Mouse (Mus musculus) liver, postnatal 0 days (tissue): ENCODE results near the gene Rph3al. TPM values are rescaled to one million over a fixed set of nuclear protein-coding genes. Genes with fewer than 3 reads are reported as not detected.

Source experiments
- ATAC-seq: fragments of 200-750 bp; cut with Nextera tagmentation; 2 replicates; pipeline ENCODE4 v1.8.0; 2017; ENCODE audit warnings: mild to moderate bottlenecking, moderate library complexity
- DNase-seq: peaks from one replicate; pipeline ENCODE4 v3.0.0-alpha.2; 2016
- H3K27ac ChIP-seq: fragments of 300-500 bp; sonication (generic); 2 replicates; pipeline ENCODE4 v1.5.1; 2014; ENCODE audit warnings: antibody characterized with exemption, moderate library complexity, mild to moderate bottlenecking, low read depth
- H3K27me3 ChIP-seq: fragments of 300-500 bp; sonication (generic); 2 replicates; pipeline ENCODE4 v1.6.1; 2014; ENCODE audit warnings: low read length, control low read depth, mixed read lengths; ENCODE audit not compliant: insufficient read depth
- H3K36me3 ChIP-seq: fragments of 300-500 bp; sonication (generic); replicated peaks from 2 replicates; pipeline ENCODE4 v1.6.1; 2014; ENCODE audit warnings: mild to moderate bottlenecking, control low read depth, low read length, moderate library complexity, mixed read lengths; ENCODE audit not compliant: insufficient read depth
- H3K4me1 ChIP-seq: fragments of 300-500 bp; sonication (generic); 2 replicates; pipeline ENCODE4 v1.6.1; 2014; ENCODE audit warnings: antibody characterized with exemption, mild to moderate bottlenecking, control low read depth; ENCODE audit not compliant: insufficient read depth
- H3K4me2 ChIP-seq: fragments of 300-500 bp; sonication (generic); 2 replicates; pipeline ENCODE4 v1.6.1; 2014; ENCODE audit warnings: low read depth, mild to moderate bottlenecking, low read length, moderate library complexity, mixed read lengths
- H3K4me3 ChIP-seq: fragments of 300-500 bp; sonication (generic); 2 replicates; pipeline ENCODE4 v1.5.1; 2014; ENCODE audit warnings: low read depth, low read length
- H3K9ac ChIP-seq: fragments of 300-500 bp; sonication (generic); replicated peaks from 2 replicates; pipeline ENCODE4 v1.6.1; 2014; ENCODE audit warnings: mild to moderate bottlenecking, moderate library complexity
- H3K9me3 ChIP-seq: fragments of 300-500 bp; sonication (generic); 2 replicates; pipeline ENCODE4 v1.6.1; 2016; ENCODE audit warnings: mild to moderate bottlenecking, control low read depth, low read length, mixed read lengths
- CTCF ChIP-seq: sonication (generic); IDR thresholded peaks from 2 replicates; pipeline ENCODE4 v1.5.1; 2016; ENCODE audit warnings: antibody characterized with exemption, low read depth
- EP300 ChIP-seq: IDR thresholded peaks from 2 replicates; pipeline ENCODE4 v1.6.1; 2016; ENCODE audit warnings: antibody characterized with exemption, low read depth, mild to moderate bottlenecking
- WGBS: fragments of 180-500 bp; shearing (Covaris S2); extraction: QIAGEN DNeasy Blood & Tissue Kit; methylation state at CpG from one replicate; pipeline ENCODE4 v1.1.7; 2014; ENCODE audit not compliant: insufficient replicate concordance; 5-methylcytosine and 5-hydroxymethylcytosine counted together
- polyA plus RNA-seq: library from polyadenylated mRNA; unstranded; fragments of >200 nt; fragmentation: Nextera tagmentation; extraction: Ambion mirVana; gene quantifications from 2 replicates; pipeline ENCODE4 v1.2.1, GENCODE M21; 2015

The Rph3al gene
- polyA plus RNA-seq, result 0.83 and 0.86 TPM in 2 replicates

DNA sequence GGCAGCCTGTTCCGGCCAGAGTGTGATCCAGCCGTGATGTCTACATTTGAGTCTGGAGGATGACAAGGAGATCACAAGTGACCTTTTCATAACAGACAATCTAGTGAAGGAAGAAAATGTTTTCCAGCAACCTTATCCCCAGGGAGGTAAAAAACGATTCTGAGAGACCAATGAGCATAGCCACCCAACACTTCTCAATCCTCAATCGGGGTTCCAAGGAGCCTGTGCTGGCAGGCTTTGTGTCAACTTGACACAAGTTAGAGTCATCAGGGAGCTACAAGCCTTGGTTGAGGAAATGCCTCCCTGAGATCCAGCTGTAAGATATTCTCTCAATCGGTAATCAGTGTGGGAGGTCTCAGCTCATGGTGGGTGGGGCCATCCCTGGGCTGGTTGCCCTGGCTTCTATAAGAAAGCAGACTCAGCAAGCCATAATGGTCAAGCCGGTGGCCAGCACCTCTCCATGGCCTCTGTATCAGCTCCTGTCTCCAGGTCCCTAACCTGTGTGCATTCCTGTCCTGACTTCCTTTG is at the start of gene Rph3al:
TSS of gene Rph3al (minus strand) at position 51 of the 528 bp plus-strand sequence.
- no peak within 1 kb of the TSS for H3K4me2 ChIP-seq

DNA sequence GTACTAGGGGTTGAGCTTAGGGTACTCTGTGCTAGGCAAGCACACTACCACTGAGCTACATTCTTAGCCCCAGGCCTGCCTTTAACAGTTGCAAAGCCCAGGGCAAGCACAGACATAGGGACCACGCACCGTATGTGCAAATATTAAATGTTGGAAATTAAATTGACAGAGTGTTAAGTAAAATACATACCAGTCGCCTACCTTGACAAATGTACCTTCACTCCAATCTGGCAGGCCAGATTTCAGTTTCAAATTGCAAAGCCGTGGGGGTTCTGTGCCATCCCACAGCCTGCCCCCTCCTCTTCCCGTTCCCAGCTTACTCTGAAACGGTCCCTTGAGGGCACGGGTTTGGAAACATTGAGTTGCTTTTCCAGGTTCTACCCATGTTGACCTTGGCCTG is 47.7 kb upstream of the Rph3al start:
- ATAC-seq, result no peak
- H3K4me2 ChIP-seq, result no peak overlapping the region
- no peak overlapping the region for H3K9ac ChIP-seq
- no peak overlapping the region for H3K4me3 ChIP-seq
- H3K27me3 ChIP-seq, result no peaks in the 10 kb centered on the region
- H3K9me3 ChIP-seq, result no peaks in the 10 kb centered on the region
- no peak for TF ChIP-seq CTCF
- TF ChIP-seq EP300, result no peak
- H3K4me1 ChIP-seq, result no peaks in the 10 kb centered on the region
- no peak overlapping the region for H3K27ac ChIP-seq
- DNase-seq, result no peak
- H3K36me3 ChIP-seq, result no peaks in the 10 kb centered on the region
- WGBS, result 79% methylated on average over 7 of the region's 7 CpGs

More for the DNA sequence above, at the start of gene Rph3al:
- TF ChIP-seq EP300 (no peak), CTCF (no peak)
- H3K4me3 ChIP-seq, result no peak within 1 kb of the TSS
- no peaks in the 10 kb centered on the region for H3K27me3 ChIP-seq
- H3K9me3 ChIP-seq, result peaks cover 2% of the 10 kb centered on the region; the same call in 1 of the 2 replicates
- no peak within 1 kb of the TSS for H3K9ac ChIP-seq
- peaks cover 11% of the 10 kb centered on the region for H3K4me1 ChIP-seq
- DNase-seq (no peak), ATAC-seq (no peak)
- WGBS, result 57% methylated on average over 6 of the region's 6 CpGs
- H3K36me3 ChIP-seq, result no peaks in the 10 kb centered on the region
- H3K27ac ChIP-seq, result no peak within 1 kb of the TSS

DNA sequence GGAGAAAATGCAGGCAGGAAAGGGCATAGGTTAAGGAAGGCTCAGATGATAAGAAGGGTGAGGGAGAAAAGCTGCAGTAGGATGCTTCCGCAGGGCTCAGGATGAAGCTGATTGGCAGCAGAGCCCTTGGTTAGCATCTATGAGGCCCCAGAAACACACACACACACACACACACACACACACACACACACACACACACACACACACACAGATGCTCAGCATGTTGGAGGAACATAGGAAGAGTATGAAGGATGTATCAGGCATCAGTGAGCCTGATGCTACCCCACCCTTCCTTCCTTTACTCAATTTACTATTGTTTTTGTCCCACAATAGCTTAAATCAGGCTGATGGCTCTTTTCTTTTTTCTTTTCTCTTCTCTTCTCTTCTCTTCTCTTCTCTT is 46.4 kb upstream of the Rph3al start:
- WGBS, result 80% methylated on average over 1 of the region's 1 CpGs
- no peaks in the 10 kb centered on the region for H3K27me3 ChIP-seq

DNA sequence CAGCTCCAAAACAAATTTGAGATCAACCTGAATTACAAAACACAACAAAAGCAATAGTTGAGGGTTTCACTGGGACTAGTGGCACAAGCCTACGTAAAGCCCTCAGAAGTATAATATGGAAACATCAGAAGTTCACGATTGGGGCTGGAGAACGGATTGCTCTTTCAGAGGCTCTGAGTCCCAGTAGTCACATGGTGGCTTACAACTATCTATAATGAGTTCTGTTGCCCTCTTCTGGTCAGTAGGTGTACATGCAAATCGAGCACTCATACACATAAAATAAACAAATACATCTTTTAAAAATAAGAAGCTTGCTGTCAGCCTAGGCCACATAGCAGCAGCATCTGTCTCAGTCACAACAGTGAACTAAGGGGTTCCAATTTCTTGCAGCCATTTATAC is 45.0 kb upstream of the Rph3al start:
- TF ChIP-seq EP300 (no peak), CTCF (peak; percentile 52)
- H3K9me3 ChIP-seq, result no peaks in the 10 kb centered on the region
- no peak overlapping the region for H3K9ac ChIP-seq
- no peaks in the 10 kb centered on the region for H3K36me3 ChIP-seq
- no peak overlapping the region for H3K4me2 ChIP-seq
- no peak for DNase-seq
- 63% methylated on average over 4 of the region's 4 CpGs for WGBS
- H3K4me3 ChIP-seq, result no peak overlapping the region
- no peaks in the 10 kb centered on the region for H3K4me1 ChIP-seq
- H3K27me3 ChIP-seq, result no peaks in the 10 kb centered on the region
- H3K27ac ChIP-seq, result no peak overlapping the region
- ATAC-seq, result no peak

More for the DNA sequence above, 46.4 kb upstream of the Rph3al start:
- no peak overlapping the region for H3K4me3 ChIP-seq
- H3K27ac ChIP-seq, result no peak overlapping the region
- H3K4me1 ChIP-seq, result no peaks in the 10 kb centered on the region
- no peak for DNase-seq
- no peak for TF ChIP-seq CTCF
- no peak for TF ChIP-seq EP300
- H3K4me2 ChIP-seq, result no peak overlapping the region
- H3K9me3 ChIP-seq, result no peaks in the 10 kb centered on the region
- no peak overlapping the region for H3K9ac ChIP-seq
- no peak for ATAC-seq
- no peaks in the 10 kb centered on the region for H3K36me3 ChIP-seq

DNA sequence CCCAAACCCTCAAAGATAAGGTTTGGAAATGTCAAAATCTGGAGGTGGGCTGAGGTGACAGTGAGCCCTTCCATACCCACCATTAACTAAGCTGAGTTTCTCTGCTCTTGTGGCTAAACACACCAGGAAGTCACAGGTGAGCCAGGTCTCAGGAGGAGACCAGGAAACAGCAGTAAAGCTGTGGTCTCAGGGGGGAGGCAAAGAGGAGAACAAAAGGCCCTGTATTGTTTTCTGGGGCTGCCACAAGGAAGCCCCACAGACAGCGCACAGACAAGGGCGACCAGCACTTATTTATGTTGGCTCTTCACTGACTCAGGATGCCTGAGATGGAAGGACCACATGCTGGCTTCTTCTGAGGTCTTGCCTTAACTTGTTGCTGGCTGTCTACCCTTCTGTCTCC is 42.2 kb upstream of the Rph3al start:
- H3K9me3 ChIP-seq, result no peaks in the 10 kb centered on the region
- H3K4me1 ChIP-seq, result 0 out of 2 replicates have a peak, but pooled peaks cover 4% of the 10 kb centered on the region
- no peaks in the 10 kb centered on the region for H3K27me3 ChIP-seq
- H3K36me3 ChIP-seq, result no peaks in the 10 kb centered on the region
- no peak overlapping the region for H3K4me2 ChIP-seq
- TF ChIP-seq CTCF, result no peak
- TF ChIP-seq EP300, result no peak
- 48% methylated on average over 2 of the region's 2 CpGs for WGBS
- no peak overlapping the region for H3K4me3 ChIP-seq
- no peak overlapping the region for H3K27ac ChIP-seq
- DNase-seq (no peak), ATAC-seq (no peak)
- no peak overlapping the region for H3K9ac ChIP-seq

DNA sequence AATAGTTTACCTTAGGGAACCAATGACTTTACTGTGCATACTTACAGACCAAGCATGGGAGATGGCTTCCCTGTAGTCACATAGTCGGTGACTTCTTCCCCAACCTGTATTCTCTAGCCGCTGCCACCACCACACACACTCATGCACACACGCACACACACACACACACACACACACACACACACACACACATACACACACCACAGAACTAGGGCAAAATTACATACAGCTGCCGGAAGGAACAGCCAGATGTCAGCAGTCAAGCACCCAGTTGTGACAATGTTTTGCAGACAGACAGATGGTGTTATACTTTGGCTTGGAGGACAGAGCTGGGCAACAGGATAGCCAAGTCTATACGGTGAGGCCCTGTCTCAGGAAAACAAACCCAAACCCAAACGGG is 39.8 kb upstream of the Rph3al start:
- TF ChIP-seq EP300, result no peak
- TF ChIP-seq CTCF, result no peak
- DNase-seq (no peak), ATAC-seq (no peak)
- no peak overlapping the region for H3K9ac ChIP-seq
- WGBS, result 46% methylated on average over 6 of the region's 6 CpGs
- no peaks in the 10 kb centered on the region for H3K36me3 ChIP-seq
- no peaks in the 10 kb centered on the region for H3K27me3 ChIP-seq
- H3K9me3 ChIP-seq, result peaks cover 3% of the 10 kb centered on the region; the same call in 1 of the 2 replicates
- H3K4me1 ChIP-seq, result 0 out of 2 replicates have a peak, but pooled peaks cover 4% of the 10 kb centered on the region
- no peak overlapping the region for H3K27ac ChIP-seq
- no peak overlapping the region for H3K4me3 ChIP-seq
- H3K4me2 ChIP-seq, result no peak overlapping the region
